Mouse (Mus musculus): ENCODE results near the gene Fgf16.

DNA sequence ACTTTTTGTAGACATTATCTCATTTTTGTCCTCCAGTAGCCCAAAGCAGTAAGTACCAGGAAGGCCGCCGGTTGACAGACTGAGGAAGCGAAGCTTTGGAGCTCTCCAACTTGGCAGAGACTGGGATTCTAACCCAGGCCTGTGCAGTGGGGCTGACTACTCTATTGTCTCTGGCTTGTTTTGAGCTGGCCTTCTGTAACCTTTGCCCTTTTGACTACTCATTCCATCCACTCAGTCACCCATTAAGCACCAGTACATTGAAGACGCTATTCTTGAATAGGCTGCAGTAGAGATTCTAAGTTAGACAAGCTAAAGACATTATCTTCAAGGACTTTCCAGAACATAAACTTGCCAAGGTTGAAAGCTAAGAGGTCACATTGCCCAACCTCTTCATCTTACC lies 49.3 kb upstream of the Fgf16 start:
- TF ChIP-seq CTCF (IDR thresholded peaks at IDR 0.05; ENCODE audit: control insufficient read depth, insufficient read depth, insufficient read length) (no peak), MYOG (IDR thresholded peaks at IDR 0.05; ENCODE audit: control insufficient read depth, extremely low read depth, insufficient read length) (no peak), FOSL1 (IDR thresholded peaks at IDR 0.05; ENCODE audit: insufficient read depth, low read length, poor library complexity, severe bottlenecking) (no peak), MAX (IDR thresholded peaks at IDR 0.05) (no peak), USF1 (IDR thresholded peaks at IDR 0.05; ENCODE audit: low read depth) (no peak), MYOD1 (IDR thresholded peaks at IDR 0.05; ENCODE audit: control insufficient read depth, insufficient read length, low read depth) (no peak), CEBPB (IDR thresholded peaks at IDR 0.05; ENCODE audit: low read depth) (no peak)

Measured in C2C12 (cell line).